Mouse (Mus musculus): ENCODE measurements at regions not wholly inside any gene's neighbourhood (a gene's known extent, or its start where the extent isn't known, plus 50 kb on each side); places are given as distances from the start of the nearest gene placed in this dataset.
"Not testable (repeated sequence)": the region's sequence is repeated elsewhere in the genome, so short reads cannot be mapped to it uniquely, and the experiment has no call there.

DNA sequence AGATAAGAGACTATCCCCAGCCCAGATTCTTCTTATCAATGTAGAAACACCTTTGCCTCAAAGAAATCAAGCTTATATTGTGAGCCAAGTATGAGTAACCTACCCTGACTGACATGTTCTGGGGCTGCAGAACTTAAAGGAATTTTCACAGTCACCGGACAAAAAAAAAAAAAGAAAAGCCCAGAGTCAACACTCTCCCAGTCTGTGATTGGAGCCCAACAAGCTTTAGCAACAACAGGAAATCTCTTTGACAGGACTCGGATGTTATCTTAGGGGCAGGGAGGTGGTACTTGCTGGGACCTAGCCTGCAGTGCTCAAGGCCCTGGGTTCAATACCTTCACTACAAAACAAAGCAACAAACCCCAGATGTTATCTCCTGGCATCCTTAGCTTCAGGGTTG, 114.2 kb downstream of the Nectin1 start:
- DNase-seq (ENCODE audit: low spot score in 2 of 2), result no peak

DNA sequence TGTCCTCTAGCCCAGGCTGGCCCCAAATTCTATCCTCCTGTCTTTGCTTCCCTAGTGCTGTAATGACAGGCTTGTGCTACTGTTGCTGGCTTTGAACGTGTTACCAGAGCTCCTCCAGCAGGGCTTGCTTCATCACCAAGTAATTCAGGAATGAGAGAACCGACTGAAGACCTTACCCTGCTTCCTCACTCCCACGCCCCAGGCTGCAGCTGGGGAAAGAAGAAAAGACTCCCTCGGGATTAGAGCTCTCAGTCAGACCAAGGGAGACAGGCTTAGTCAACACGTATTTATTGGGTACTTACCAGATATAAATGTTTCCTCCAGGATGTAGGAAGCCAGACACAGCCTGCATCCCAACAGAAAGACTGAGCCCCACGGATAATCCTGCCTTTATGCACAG, 115.0 kb downstream of the Nectin1 start:
- DNase-seq (ENCODE audit: low spot score in 2 of 2), result no peak

DNA sequence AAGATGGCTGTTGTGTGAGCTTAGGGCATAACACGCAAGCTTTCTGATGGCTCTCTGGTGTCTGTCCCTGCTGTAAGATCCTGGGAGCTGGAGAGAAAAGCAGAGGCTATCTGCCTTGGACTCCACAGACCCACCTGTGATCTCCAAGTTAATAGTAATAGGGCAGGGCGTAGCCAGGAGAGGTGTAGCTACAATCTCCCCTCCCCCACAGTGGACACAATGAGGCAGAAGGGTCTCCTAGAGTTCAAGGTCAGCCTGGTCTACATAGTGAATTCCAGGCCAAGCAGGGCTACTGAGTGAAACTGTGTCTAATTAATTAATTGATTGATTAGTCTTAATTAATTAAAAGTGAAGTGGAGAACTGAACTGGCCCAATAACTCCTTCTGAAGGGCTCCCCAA, 116.5 kb downstream of the Nectin1 start:
- DNase-seq (ENCODE audit: low spot score in 2 of 2), result no peak

DNA sequence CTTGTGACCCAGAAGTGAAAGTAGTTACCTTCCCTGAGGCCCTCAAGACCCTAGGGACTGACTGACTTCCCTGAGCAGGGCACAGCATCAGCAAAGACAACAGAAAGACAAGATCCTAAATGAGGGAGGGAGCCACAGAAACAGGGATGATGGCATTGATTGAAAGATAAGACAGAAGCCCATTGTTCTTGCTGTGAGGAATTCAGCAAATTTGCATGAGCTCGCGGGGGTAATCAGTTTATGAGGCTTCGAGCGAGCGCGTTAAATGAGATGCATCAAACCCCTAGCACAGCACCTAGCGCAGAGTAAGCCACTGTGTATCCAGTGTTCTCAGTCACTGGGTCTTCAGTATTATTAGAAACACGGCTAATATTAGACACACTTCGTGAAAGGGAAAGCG, 117.6 kb downstream of the Nectin1 start:
- no peak for DNase-seq (ENCODE audit: low spot score in 2 of 2)

DNA sequence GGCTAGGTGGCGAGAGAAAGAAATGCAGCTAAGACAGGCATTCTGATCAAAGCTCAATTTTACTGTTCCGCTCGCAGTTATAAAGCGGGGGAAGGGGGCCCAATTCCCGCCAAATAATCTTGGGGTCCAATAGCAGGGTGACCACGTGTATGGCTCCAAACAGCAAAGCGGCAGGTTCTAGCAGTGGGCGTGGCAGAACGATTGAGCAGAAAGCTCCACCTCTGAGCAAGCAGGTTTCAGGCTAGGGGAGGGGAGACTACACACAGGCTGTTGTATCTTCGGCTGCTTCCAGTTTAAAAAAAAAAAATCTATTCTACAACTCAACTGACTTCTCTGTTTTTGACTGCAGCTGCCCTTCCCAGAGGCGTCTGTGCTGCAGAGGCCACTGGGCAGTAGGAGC, 118.2 kb downstream of the Nectin1 start:
- DNase-seq (ENCODE audit: low spot score in 2 of 2), result not testable (repeated sequence)

DNA sequence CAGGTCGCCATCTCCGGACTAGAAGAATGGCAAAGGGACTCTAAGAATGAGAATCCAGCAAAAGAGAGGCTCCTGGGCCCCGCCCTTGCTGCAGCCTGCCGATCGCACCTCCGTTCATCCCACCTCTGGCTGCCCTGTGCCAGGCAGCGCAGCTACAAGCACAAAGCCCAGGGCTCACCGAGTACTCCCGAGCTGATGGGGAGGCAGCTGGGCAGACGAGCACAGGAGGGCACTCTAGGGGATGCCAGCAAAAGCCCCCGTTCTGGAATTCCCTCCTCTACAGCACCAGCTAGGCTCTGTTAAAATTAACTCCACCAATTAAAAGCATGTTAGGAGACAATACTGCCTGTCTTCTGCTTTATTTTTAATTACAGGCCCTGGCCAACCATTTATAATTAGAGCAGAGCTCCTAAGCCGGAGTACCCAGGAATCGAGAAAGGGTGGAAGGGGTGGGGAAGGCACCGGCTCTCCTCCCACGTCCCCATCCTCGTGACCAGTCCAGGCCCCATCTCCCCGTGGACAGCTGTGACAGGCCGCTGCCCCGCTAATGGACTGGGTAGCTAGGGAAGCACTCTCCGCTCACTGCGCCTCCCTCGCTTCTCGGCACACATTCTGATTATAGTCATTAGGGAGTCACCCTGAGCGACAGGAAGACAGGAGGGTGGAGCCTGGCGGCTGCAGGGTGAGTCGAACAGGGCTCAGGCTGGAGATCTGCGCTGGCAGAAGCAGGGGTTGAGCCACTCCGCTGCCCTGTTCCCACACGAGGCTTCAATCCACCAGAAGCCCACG, 120.0 kb downstream of the Nectin1 start:
- DNase-seq (ENCODE audit: low spot score in 2 of 2), result peak in 1 of 2 experiments; percentile 49

DNA sequence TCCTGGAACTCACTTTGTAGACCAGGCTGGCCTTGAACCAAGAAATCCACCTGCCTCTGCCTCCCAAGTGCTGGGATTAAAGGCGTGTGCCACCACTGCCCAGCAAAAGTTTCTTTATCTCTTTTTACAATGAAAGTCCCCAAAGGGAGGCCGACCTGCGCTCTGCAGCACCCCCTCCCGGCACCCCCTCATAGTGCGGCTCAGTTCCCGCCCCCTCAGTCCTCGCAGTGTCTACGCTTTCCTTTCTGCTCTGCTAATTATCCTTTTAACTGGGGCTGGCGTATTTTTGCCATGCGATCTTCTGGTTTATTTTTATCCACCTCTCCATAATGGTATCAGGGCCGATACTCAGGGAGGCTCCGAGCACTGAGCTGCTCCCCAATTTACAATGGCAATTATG, 123.0 kb downstream of the Nectin1 start:
- no peak for DNase-seq (ENCODE audit: low spot score in 2 of 2)

DNA sequence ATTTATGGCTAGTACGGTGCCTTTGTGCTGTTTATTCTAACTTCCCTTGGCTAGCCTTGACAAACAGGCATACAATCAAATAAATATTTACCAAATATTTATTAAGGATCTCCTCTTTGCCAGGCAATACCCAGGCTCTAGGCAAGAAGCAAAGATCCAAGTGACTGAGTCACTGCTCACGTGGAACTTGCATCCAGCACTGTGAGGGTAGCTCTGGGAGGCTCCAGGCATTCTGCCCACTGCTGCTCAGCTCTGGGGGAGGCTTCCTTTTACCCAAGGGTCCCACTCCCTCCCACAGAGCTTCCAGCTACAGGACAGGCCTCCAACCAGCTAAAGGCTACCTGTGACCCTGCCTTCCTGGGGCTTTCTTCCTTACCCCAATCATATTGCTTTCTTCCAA, 130.1 kb downstream of the Nectin1 start:
- DNase-seq (ENCODE audit: low spot score in 2 of 2), result no peak

DNA sequence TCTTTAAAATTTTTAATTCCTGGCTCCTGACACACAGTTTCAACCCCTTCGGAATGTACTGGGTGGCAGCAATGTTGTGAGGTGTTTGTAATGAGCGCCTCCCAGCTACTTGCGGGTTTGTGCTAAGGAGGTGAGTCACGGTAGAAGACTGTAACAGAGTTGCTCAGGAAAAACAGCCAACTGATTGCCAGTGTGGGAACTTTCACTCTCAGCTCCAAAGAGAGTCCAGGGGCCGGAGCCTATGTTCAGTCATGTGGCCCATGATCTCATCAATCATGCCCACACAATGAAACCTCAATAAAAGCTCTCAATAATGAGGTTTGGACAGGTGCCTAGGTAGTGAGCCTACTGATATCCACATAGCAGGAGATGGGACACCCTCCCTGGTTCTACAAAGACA, 130.5 kb downstream of the Nectin1 start:
- DNase-seq (ENCODE audit: low spot score in 2 of 2), result no peak

DNA sequence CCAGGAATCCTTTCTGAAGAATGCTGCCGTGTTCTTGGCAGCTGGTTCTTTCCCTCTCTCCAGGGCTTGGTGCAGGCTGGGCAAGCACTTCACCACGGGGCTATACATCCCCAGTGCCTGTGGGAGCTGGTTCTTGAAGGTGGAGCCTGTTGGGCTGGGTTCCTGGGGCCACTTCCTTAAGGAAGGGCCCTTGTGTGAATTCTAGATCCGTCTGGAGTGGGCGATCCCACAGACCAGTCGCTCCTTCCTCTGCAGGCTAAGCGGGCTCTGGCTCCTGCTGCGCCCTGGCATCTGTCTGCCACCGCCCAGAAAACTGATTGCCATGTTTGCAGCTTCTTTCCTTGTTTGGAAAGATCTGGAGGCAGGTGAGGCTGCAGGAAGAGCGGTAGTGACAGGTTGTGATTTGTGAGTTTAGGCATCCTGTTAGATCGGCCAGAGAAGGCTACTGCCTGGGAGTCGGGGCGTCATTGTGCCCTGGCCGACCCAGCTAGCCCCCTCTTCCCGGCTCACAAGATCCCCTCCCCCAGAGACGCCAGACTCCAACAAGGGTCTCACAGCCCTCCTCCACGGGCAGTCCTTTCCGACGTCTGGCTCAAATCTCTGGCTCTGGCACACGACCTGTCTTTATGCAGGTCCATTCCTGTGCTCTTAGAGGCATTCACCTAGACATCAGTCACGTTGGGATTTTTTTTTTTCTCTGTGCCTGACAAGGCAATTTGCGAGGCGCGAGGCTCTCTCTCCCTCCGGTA, 135.6 kb downstream of the Nectin1 start:
- DNase-seq (ENCODE audit: low spot score in 2 of 2), result no peak

DNA sequence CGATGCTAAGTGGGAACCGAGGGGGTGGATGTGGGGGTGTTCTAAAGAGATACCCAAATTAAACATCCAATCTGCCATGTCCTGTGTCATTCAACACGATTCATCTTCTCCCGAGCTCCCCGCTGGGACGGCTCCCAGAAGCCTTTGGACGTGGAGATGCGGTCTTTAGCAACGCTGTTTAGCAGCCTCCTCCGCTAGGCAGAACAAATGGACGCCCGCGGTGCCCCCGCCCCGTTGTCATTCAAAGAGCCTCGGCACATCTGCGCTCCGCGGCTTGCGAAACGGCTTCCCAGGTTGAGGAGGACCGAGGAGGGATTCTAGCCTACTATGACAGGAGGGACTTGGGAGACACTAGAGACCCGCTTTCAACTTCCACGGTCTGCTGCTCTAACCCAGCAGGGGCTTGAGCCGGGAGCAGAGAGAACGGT, 136.2 kb downstream of the Nectin1 start:
- DNase-seq (ENCODE audit: low spot score in 2 of 2), result peak; percentile 71 to 74

DNA sequence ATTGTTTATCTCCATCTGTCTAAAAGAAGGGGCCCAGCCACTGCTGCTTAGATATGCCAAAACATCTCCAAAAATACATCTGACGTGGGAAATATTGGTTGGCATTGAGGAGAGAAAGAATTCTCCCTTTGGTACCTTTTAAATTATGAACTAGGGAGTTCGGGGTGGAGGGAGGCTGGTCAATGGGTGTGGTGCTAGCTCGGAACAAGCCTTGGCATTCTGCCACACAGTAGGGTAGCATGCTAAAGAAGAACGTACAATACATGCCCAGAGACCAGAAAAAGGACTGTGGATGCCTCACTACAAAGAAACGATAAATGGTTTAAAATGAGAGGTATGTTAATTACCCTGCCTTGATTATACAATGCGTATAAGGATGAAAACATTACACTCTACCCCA, 149.3 kb downstream of the Nectin1 start:
- no peak for DNase-seq (ENCODE audit: low spot score in 2 of 2)

DNA sequence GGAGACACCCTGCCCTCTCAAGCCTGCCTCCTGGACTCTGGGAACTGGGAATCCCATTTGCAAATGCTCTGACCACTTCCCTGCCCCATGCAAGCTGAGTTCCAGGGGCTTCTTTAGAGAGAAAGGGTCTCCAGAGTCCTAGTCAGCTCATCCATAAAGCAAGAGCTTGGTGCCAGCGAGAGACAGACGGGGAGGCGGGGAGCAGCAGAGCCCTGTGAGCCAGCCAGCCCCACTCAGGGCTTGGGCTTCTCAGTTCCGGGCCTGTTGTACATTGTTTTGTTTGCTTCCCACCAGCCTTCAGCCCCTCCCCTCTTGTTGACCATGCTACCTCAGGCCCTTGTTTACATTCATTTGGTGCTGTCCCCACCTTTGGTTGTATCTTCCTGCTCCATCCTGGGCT, 143.9 kb upstream of the Thy1 start:
- no peak for DNase-seq (ENCODE audit: low spot score in 2 of 2)

DNA sequence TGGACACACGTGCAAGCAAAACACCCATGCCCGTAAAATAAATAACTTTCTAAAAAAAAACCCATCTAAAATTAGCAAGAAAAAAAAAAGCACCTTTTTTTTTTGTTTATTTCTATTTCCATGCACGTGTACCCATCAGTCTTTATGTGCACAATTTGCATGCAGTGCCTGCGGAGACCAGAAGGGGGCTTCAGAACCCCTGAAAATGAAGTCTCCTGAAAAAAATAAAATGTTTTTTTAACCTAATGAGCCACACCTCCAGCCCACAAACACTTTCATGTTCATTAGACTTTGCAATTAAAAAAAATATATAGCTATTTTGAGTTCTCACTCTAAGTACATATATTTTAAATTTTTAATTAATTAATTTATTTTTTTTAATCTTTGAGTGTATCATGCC, 134.9 kb upstream of the Thy1 start:
- no peak for DNase-seq (ENCODE audit: low spot score in 2 of 2)

DNA sequence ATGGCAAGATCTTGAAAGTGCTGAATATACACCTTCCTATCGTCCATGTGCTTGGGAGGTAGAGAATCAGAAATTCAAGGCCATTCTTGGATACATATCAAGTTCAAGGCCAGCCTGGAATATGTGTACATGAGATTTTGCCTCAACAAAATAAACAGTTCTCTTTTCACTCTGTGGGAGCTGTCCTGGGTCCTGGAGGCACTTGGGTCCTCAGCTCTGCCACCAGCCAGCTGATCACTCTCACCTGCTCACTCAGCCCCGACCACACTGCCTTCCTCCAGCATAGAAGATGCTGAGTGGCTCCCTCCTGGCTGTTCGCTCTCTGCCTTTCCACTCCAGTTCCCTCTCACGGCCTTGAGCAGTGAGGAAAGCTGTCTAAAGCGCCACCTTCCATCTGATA, 128.2 kb upstream of the Thy1 start:
- DNase-seq (ENCODE audit: low spot score in 2 of 2), result no peak

DNA sequence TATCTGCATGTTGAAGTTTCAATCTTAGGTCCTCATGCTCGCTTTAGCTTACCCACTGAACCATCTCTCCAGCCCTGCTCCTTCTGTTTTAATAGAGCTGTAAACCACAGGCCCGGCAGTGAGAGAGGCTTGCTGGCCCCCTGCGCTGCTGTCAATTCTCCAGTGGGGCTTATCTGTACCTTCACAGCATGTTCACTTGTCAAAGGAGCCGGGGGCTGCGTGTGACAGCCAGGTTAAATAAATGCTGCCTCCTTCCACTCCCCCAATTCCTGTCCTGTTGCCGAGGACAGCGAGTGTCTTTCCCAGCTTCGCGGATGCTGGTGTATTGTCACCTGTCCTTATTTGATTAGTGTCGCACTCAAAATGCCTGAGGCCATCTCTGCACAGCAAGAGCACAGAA, 125.7 kb upstream of the Thy1 start:
- no peak for DNase-seq (ENCODE audit: low spot score in 2 of 2)

DNA sequence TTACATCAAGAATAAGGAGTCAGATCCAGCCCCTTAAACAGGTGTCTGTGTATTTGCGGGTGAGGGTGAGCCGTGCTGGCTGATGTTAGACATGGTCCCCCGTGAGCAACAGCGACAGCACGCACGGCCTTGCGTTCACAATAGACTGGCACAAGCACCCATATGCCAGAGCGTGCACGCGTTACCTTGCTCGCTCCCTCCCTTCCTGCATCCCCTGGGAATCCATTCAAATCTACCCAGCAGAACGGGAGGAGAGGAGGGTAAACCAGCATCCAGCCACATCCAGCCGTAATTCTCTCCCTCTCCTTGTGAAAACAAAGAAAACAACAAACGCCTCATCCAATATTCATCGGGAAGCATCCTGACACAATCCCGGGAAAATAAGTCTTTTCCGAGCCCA, 124.2 kb upstream of the Thy1 start:
- no peak for DNase-seq (ENCODE audit: low spot score in 2 of 2)

DNA sequence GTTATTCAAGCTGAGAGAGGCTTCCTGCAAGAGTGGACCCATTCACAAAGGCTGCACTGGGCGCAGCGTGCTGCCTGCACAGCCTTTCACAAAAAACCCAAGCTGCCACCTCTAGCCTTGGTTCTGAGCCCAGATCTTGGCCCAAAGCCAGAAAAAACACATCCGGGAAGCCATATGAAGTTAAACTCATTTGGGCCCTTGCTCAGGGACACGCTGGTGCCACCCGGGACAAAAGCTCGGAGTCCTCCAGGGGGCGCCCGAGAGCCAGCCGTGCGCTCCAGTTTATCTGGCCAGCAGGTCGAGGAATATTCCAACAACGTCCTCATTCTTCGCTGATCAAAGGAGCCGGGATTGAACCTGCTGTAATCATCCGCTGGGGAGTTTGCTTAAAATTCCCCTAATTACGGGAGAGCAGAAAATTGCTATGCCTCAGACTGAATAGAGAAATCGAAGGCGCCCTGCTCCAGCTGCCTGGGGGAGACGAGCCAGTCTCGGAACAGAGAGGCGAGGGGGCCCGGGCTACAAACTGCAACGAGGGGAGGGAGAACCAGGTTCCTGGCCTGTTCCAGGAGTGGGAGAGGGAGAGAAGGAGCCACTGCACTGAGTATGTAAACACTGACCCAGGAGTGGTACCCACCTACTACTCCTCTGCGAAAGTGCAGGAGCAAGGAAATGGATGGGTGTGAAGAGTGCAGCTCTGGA, 123.0 kb upstream of the Thy1 start:
- peak; percentile 72 to 81 for DNase-seq (ENCODE audit: low spot score in 2 of 2)

DNA sequence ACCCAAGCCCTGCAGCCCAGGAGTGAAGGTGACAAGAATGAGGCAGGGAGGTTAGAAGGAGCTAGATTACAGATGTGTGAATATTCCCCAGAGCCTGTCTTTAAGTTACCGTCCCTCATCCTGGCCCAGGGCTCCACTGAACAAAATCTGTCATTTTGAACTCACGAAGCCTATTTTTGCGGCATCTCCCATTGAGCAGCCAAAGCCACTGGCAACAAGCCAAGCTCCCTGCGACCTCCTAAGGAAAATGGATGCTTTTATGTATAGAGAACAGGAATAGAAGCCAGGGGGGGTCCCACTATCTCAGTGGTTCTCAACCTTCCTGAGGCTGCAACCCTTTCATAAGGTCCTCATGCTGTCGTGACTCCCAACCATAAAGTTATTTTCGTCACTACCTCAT, 121.0 kb upstream of the Thy1 start:
- DNase-seq (ENCODE audit: low spot score in 2 of 2), result no peak

DNA sequence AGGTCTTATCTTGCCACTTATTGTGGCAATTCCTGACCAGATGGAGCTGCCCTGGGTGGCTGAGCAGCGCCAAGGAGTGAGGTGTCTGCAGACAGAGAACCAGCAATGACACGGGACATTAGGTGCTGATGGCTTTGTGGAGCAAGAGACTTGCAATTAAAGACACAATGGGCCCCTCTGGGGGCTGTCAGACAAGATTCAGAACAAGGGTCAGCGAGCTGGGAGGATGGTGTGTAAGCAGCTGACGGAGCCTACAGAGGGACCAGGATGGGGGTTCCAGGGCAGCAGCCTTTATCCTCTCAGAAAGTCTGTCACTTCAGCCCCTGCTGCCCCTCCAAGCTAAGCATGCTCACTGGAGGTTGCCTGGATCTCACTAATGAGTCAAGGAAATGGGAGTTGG, 120.1 kb upstream of the Thy1 start:
- DNase-seq (ENCODE audit: low spot score in 2 of 2), result no peak

DNA sequence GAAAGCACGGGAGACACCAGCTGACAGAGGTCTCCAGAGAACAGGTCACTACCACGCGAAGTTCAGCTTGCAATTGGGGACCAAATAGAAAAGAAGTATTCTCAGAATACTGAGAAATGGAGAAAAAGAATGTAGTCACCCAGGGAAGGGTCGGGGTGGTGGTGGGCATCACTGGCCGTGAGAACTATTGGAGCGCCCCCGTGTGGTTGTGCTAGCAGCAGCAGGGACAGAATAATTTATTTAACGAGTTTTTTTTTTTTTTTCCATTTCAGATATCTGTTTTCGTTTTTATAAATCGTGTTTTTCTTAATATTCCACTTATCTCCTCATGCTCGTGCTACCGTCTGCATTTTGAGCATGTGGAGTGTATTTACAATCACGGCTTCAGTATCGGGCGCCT, 118.4 kb upstream of the Thy1 start:
- no peak for DNase-seq (ENCODE audit: low spot score in 2 of 2)

DNA sequence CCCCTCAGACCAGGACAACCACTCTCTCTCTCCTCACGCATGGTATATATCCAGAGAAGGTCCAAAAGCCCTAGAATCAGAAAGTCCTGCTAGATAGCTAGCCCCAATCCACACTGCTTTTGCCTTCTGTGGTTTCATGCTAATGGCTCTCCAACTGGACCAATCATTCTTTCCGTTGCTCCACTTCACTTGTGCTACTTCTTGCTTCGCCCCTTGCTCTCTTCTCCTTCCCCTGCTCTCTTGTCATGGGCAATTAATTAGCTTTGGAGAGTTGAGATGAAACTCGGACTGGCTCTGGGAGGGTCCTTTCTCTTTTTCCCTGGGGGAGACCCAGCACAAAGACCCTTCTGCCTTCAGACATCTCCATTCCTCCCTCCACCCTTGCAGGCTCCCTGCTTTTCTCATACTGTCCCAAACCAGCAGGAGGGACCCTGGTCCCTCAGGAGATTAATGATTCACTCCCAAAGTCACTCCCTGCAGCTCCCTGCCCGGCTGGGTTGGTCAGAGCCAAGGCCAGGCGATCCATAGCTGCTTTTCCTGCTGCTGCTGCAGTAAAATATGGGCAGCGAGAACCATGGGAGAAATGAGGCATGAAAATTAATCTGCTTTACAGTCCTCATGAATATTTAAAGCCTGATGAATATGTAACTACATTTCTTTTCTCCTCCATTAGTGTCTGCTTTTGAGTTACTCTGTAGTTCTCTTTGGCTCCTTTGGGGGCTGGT, 113.7 kb upstream of the Thy1 start:
- DNase-seq (ENCODE audit: low spot score in 2 of 2), result no peak

Data from frontal cortex, postnatal 10 days (tissue).